Mouse (Mus musculus): ENCODE results near the gene Pabpc4. TPM values are rescaled to one million over a fixed set of nuclear protein-coding genes. Genes with fewer than 3 reads are reported as not detected.
A peak's percentile ranks its signal among the peaks of the same experiment; 100 is the strongest.
"Not testable (repeated sequence)": the region's sequence is repeated elsewhere in the genome, so short reads cannot be mapped to it uniquely, and the experiment has no call there.

Gene Pabpc4
- polyA plus RNA-seq, 1 experiment from 2014 or later, result 23.0 TPM

DNA sequence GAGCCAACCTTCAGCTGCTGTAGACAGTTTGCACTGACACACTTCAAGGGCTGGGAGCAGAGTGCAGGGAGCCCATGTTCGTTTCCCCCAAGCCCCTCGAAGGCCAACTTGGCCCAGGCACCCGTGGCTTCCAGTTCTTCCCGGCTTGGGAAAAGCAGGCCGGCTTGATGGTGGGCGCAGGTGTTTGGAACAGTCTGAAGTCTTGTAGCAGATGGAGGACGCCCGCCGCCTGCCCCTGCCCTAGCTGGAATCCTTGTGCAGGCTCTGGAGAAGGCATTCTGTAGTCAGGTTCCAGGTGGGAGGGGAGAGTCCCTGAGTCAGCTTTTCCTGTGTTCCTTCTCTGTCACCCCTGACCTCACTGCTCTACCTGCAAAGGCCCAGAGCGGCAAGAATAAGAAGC, 44.8 kb downstream of the Pabpc4 start:
- Histone ChIP-seq H3K4me1 (ENCODE audit: control insufficient read depth, insufficient read depth, low read depth, low read length) (no peaks in the 10 kb centered on the region), H3K4me2 (ENCODE audit: low read length) (no peak overlapping the region), H3K36me3 (ENCODE audit: control insufficient read depth, insufficient read depth, low read length) (peaks cover 8% of the 10 kb centered on the region; the same call in 1 of the 2 replicates), H3K27me3 (replicated peaks; ENCODE audit: control insufficient read depth, insufficient read depth, low read length) (no peaks in the 10 kb centered on the region), H3K9me3 (ENCODE audit: control insufficient read depth, low read length) (no peaks in the 10 kb centered on the region), H3K4me3 (ENCODE audit: low read length) (no peak overlapping the region), H3K9ac (ENCODE audit: low read depth, low read length) (no peak overlapping the region), H3K27ac (ENCODE audit: low read depth, low read length) (no peak overlapping the region)
- 86% methylated on average over 10 of the region's 10 CpGs for WGBS
- ATAC-seq, result no peak

- no peaks in the 10 kb centered on the region for H3K27me3 ChIP-seq (replicated peaks; ENCODE audit: control insufficient read depth, insufficient read depth, low read length)
- WGBS, result 51% methylated on average over 3 of the region's 3 CpGs
- no peak overlapping the region for H3K27ac ChIP-seq (ENCODE audit: low read depth, low read length)
- no peaks in the 10 kb centered on the region for H3K9me3 ChIP-seq (ENCODE audit: control insufficient read depth, low read length)
- H3K4me2 ChIP-seq (ENCODE audit: low read length), result no peak overlapping the region
- no peak overlapping the region for H3K4me3 ChIP-seq (ENCODE audit: low read length)
- ATAC-seq, result no peak
- 0 out of 2 replicates have a peak, but pooled peaks cover 3% of the 10 kb centered on the region for H3K36me3 ChIP-seq (ENCODE audit: control insufficient read depth, insufficient read depth, low read length)
- no peak overlapping the region for H3K9ac ChIP-seq (ENCODE audit: low read depth, low read length)
- no peaks in the 10 kb centered on the region for H3K4me1 ChIP-seq (ENCODE audit: control insufficient read depth, insufficient read depth, low read depth, low read length)
Observed at GRCm38 (mm10) chr4:123308292-123308691, 46.1 kb downstream of the Pabpc4 start.

GRCm38 (mm10) chr4:123311845-123312244, 49.7 kb downstream of the Pabpc4 start:
- Histone ChIP-seq H3K4me1 (ENCODE audit: control insufficient read depth, insufficient read depth, low read depth, low read length) (no peaks in the 10 kb centered on the region), H3K9me3 (ENCODE audit: control insufficient read depth, low read length) (no peaks in the 10 kb centered on the region), H3K36me3 (ENCODE audit: control insufficient read depth, insufficient read depth, low read length) (no peaks in the 10 kb centered on the region), H3K4me2 (ENCODE audit: low read length) (no peak overlapping the region), H3K4me3 (ENCODE audit: low read length) (no peak overlapping the region), H3K9ac (ENCODE audit: low read depth, low read length) (no peak overlapping the region), H3K27ac (ENCODE audit: low read depth, low read length) (no peak overlapping the region), H3K27me3 (replicated peaks; ENCODE audit: control insufficient read depth, insufficient read depth, low read length) (no peaks in the 10 kb centered on the region)
- WGBS, result 90% methylated on average over 7 of the region's 7 CpGs
- ATAC-seq, result no peak

- H3K27me3 ChIP-seq (replicated peaks; ENCODE audit: control insufficient read depth, insufficient read depth, low read length), result no peaks in the 10 kb centered on the region
Observed at GRCm38 (mm10) chr4:123313010-123313409, 50.9 kb downstream of the Pabpc4 start.

GRCm38 (mm10) chr4:123314497-123314896, 52.3 kb downstream of the Pabpc4 start:
- Histone ChIP-seq H3K4me2 (ENCODE audit: low read length) (no peak overlapping the region), H3K27ac (ENCODE audit: low read depth, low read length) (no peak overlapping the region), H3K27me3 (replicated peaks; ENCODE audit: control insufficient read depth, insufficient read depth, low read length) (no peaks in the 10 kb centered on the region), H3K36me3 (ENCODE audit: control insufficient read depth, insufficient read depth, low read length) (no peaks in the 10 kb centered on the region), H3K9ac (ENCODE audit: low read depth, low read length) (no peak overlapping the region), H3K4me1 (ENCODE audit: control insufficient read depth, insufficient read depth, low read depth, low read length) (no peaks in the 10 kb centered on the region), H3K4me3 (ENCODE audit: low read length) (no peak overlapping the region), H3K9me3 (ENCODE audit: control insufficient read depth, low read length) (no peaks in the 10 kb centered on the region)
- no peak for ATAC-seq
- 96% methylated on average over 3 of the region's 3 CpGs for whole genome bisulfite sequencing

More at GRCm38 (mm10) chr4:123313010-123313409, 50.9 kb downstream of the Pabpc4 start:
- Histone ChIP-seq H3K4me1 (ENCODE audit: control insufficient read depth, insufficient read depth, low read depth, low read length) (no peaks in the 10 kb centered on the region), H3K27ac (ENCODE audit: low read depth, low read length) (no peak overlapping the region), H3K9ac (ENCODE audit: low read depth, low read length) (no peak overlapping the region), H3K4me3 (ENCODE audit: low read length) (no peak overlapping the region), H3K9me3 (ENCODE audit: control insufficient read depth, low read length) (no peaks in the 10 kb centered on the region), H3K4me2 (ENCODE audit: low read length) (no peak overlapping the region), H3K36me3 (ENCODE audit: control insufficient read depth, insufficient read depth, low read length) (no peaks in the 10 kb centered on the region)
- WGBS, result 92% methylated on average over 6 of the region's 6 CpGs
- ATAC-seq, result no peak

DNA sequence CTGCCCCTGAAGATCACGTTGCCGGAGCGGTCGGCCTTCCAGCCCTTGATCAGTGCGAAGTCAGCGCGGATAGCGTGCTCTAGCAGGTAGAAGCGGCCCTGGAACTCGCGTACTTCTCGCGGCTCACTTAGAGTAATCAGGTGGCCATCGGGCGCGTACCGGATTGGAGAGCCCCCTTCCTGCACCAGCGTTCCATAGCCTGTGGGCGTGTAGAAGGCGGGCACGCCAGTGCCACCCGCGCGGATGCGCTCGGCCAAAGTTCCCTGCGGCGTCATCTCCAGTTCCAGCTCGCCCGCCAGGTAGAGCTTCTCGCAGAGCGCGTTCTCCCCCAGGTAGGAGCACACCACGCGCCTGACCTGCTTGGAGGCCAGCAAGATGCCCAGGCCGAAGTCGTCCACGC, 60.8 kb downstream of the Pabpc4 start:
- not testable (repeated sequence) for H3K9ac ChIP-seq (ENCODE audit: low read depth, low read length); H3K27me3 ChIP-seq (replicated peaks; ENCODE audit: control insufficient read depth, insufficient read depth, low read length); H3K36me3 ChIP-seq (ENCODE audit: control insufficient read depth, insufficient read depth, low read length); H3K4me1 ChIP-seq (ENCODE audit: control insufficient read depth, insufficient read depth, low read depth, low read length); H3K27ac ChIP-seq (ENCODE audit: low read depth, low read length); H3K9me3 ChIP-seq (ENCODE audit: control insufficient read depth, low read length)
- WGBS, result 16% methylated on average over 20 of the region's 38 CpGs
- H3K4me2 ChIP-seq (ENCODE audit: low read length), result peak overlapping the region; percentile 52
- ATAC-seq, result peak; percentile 70
- H3K4me3 ChIP-seq (ENCODE audit: low read length), result peak overlapping the region; percentile 34

- peak; percentile 43; the same call in 1 of the 2 replicates for ATAC-seq
Observed at GRCm38 (mm10) chr4:123323534-123323933, 61.4 kb downstream of the Pabpc4 start, which contains the start of gene Oxct2a. Gene Oxct2a (minus strand): TSS chr4:123323634.

DNA sequence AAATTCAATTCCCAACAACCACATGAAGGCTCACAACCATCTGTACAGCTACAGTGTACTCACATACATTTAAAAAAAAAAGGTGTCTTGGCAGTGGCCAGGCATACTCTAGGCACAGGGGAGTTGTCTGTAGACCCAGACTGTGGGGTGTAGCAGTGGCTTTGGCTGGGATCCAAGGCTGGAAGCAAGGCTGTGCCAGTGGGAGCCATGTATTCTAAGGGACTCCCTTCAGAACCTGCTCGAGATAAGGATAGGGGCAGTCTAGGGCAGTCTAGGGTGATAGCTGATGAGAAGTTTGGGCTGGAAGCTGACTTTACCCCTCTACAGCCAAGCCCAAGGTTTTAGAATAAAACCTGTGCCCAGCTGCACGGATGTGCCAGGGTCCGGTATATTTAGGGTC, 63.9 kb downstream of the Pabpc4 start:
- H3K4me3 ChIP-seq (ENCODE audit: low read length), result no peak overlapping the region
- no peak overlapping the region for H3K9ac ChIP-seq (ENCODE audit: low read depth, low read length)
- WGBS, result 75% methylated on average over 3 of the region's 3 CpGs

More at GRCm38 (mm10) chr4:123323534-123323933, 61.4 kb downstream of the Pabpc4 start, which contains the start of gene Oxct2a:
- peak within 1 kb of the TSS; percentile 34 for H3K4me3 ChIP-seq (ENCODE audit: low read length)
- H3K27me3 ChIP-seq (replicated peaks; ENCODE audit: control insufficient read depth, insufficient read depth, low read length), result peaks cover 5% of the 10 kb centered on the region; the same call in 1 of the 2 replicates
- peak within 1 kb of the TSS; percentile 52 for H3K4me2 ChIP-seq (ENCODE audit: low read length)
- peak within 1 kb of the TSS; percentile 9 for H3K9ac ChIP-seq (ENCODE audit: low read depth, low read length)
- H3K4me1 ChIP-seq (ENCODE audit: control insufficient read depth, insufficient read depth, low read depth, low read length), result no peaks in the 10 kb centered on the region
- H3K36me3 ChIP-seq (ENCODE audit: control insufficient read depth, insufficient read depth, low read length), result no peaks in the 10 kb centered on the region
- no peak within 1 kb of the TSS for H3K27ac ChIP-seq (ENCODE audit: low read depth, low read length)
- WGBS, result 25% methylated on average over 12 of the region's 13 CpGs
- no peaks in the 10 kb centered on the region for H3K9me3 ChIP-seq (ENCODE audit: control insufficient read depth, low read length)

GRCm38 (mm10) chr4:123327630-123328029, 65.5 kb downstream of the Pabpc4 start:
- 52% methylated on average over 3 of the region's 3 CpGs for WGBS

More for the DNA sequence above, 63.9 kb downstream of the Pabpc4 start:
- Histone ChIP-seq H3K4me2 (ENCODE audit: low read length) (no peak overlapping the region), H3K36me3 (ENCODE audit: control insufficient read depth, insufficient read depth, low read length) (no peaks in the 10 kb centered on the region), H3K9me3 (ENCODE audit: control insufficient read depth, low read length) (no peaks in the 10 kb centered on the region), H3K4me1 (ENCODE audit: control insufficient read depth, insufficient read depth, low read depth, low read length) (no peaks in the 10 kb centered on the region), H3K27ac (ENCODE audit: low read depth, low read length) (no peak overlapping the region), H3K27me3 (replicated peaks; ENCODE audit: control insufficient read depth, insufficient read depth, low read length) (peaks cover 5% of the 10 kb centered on the region; the same call in 1 of the 2 replicates)
- ATAC-seq, result no peak

More at GRCm38 (mm10) chr4:123327630-123328029, 65.5 kb downstream of the Pabpc4 start:
- Histone ChIP-seq H3K9me3 (ENCODE audit: control insufficient read depth, low read length) (no peaks in the 10 kb centered on the region), H3K27me3 (replicated peaks; ENCODE audit: control insufficient read depth, insufficient read depth, low read length) (no peaks in the 10 kb centered on the region), H3K4me1 (ENCODE audit: control insufficient read depth, insufficient read depth, low read depth, low read length) (no peaks in the 10 kb centered on the region), H3K9ac (ENCODE audit: low read depth, low read length) (no peak overlapping the region), H3K27ac (ENCODE audit: low read depth, low read length) (no peak overlapping the region), H3K4me3 (ENCODE audit: low read length) (no peak overlapping the region), H3K36me3 (ENCODE audit: control insufficient read depth, insufficient read depth, low read length) (no peaks in the 10 kb centered on the region), H3K4me2 (ENCODE audit: low read length) (no peak overlapping the region)
- no peak for ATAC-seq
